Mouse (Mus musculus) CH12.LX (cell line): ENCODE measurements at regions not wholly inside any gene's neighbourhood (a gene's known extent, or its start where the extent isn't known, plus 50 kb on each side); places are given as distances from the start of the nearest gene placed in this dataset.
"Not testable (repeated sequence)": the region's sequence is repeated elsewhere in the genome, so short reads cannot be mapped to it uniquely, and the experiment has no call there.

Source experiments
- DNase-seq: peaks from one replicate; pipeline ENCODE4 v3.0.0-alpha.2; 2013; ENCODE audit errors: extremely low read depth
- H3K27ac ChIP-seq: 2 replicates; pipeline ENCODE4 v1.5.1; 2012; ENCODE audit warnings: low read depth, mild to moderate bottlenecking, control low read depth, moderate library complexity; ENCODE audit not compliant: insufficient read depth
- H3K27me3 ChIP-seq: replicated peaks from 2 replicates; pipeline ENCODE3; 2012; ENCODE audit warnings: inconsistent platforms
- H3K36me3 ChIP-seq, 2 experiments: replicated peaks in 1 of 2; 2 replicates each; pipeline versions ENCODE3 to v1.6.1; 2012; ENCODE audit warnings: inconsistent platforms in 1 of 2, low read length in 1 of 2, mild to moderate bottlenecking in 1 of 2, mixed read lengths in 1 of 2, moderate library complexity in 1 of 2; ENCODE audit not compliant: control insufficient read depth in 1 of 2, insufficient read depth in 1 of 2
- H3K4me1 ChIP-seq, 2 experiments: 2 replicates each; pipeline ENCODE4 v1.6.1; 2012; ENCODE audit warnings: inconsistent platforms in 1 of 2, moderate library complexity in 1 of 2; ENCODE audit not compliant: insufficient read depth in 2 of 2, control insufficient read depth in 1 of 2
- H3K4me2 ChIP-seq: 2 replicates; pipeline ENCODE4 v1.6.1; 2012; ENCODE audit warnings: low read depth, mild to moderate bottlenecking, control low read depth; ENCODE audit not compliant: poor library complexity, insufficient read depth, severe bottlenecking
- H3K4me3 ChIP-seq, 3 experiments: fragments of 150-350 bp in 1 of 3; sonication (generic) in 1 of 3; replicated peaks in 1 of 3; 2 replicates each; pipeline versions ENCODE3 to v1.5.1; 2011 to 2012; ENCODE audit warnings: low read depth in 2 of 3, low read length in 2 of 3, mild to moderate bottlenecking in 2 of 3, moderate library complexity in 2 of 3, control low read depth in 1 of 3, improper control_type of control experiment in 1 of 3, inconsistent platforms in 1 of 3, mixed read lengths in 1 of 3; ENCODE audit not compliant: poor library complexity in 1 of 3
- H3K79me2 ChIP-seq: replicated peaks from 2 replicates; pipeline ENCODE4 v1.6.1; 2012; ENCODE audit warnings: mild to moderate bottlenecking, moderate library complexity; ENCODE audit not compliant: control insufficient read depth, poor library complexity, insufficient read depth, severe bottlenecking; ENCODE audit errors: extremely low read depth
- H3K9ac ChIP-seq: 2 replicates; pipeline ENCODE4 v1.6.1; 2012; ENCODE audit warnings: low read depth, mild to moderate bottlenecking, control low read depth, moderate library complexity; ENCODE audit not compliant: insufficient read depth
- H3K9me3 ChIP-seq: replicated peaks from 2 replicates; pipeline ENCODE3; 2012; ENCODE audit warnings: low read length, inconsistent platforms, mixed read lengths
- CTCF ChIP-seq, 2 experiments: IDR thresholded peaks in 1 of 2; conservative IDR thresholded peaks in 1 of 2; 2 replicates each; pipeline ENCODE4 v1.5.1; 2011 to 2012; ENCODE audit warnings: low read depth in 2 of 2, low read length in 2 of 2, improper control_type of control experiment in 1 of 2, inconsistent platforms in 1 of 2, mild to moderate bottlenecking in 1 of 2, moderate library complexity in 1 of 2
- MXI1 ChIP-seq: IDR thresholded peaks from 2 replicates; pipeline ENCODE4 v1.6.1; 2011; ENCODE audit warnings: mild to moderate bottlenecking, low read depth, low read length, improper control_type of control experiment
- RAD21 ChIP-seq: IDR thresholded peaks from 2 replicates; pipeline ENCODE4 v1.6.1; 2011; ENCODE audit warnings: low read depth, mild to moderate bottlenecking, low read length, improper control_type of control experiment, moderate library complexity
- SMC3 ChIP-seq: IDR thresholded peaks from 2 replicates; pipeline ENCODE4 v1.6.1; 2011; ENCODE audit warnings: low read depth, low read length, improper control_type of control experiment
- ZC3H11A ChIP-seq: IDR thresholded peaks from 2 replicates; pipeline ENCODE4 v1.6.1; 2012; ENCODE audit warnings: low read depth, mild to moderate bottlenecking, inconsistent platforms, low read length, improper control_type of control experiment
- dilution Hi-C: fragments of 300-500 bp; cut with MboI; formaldehyde crosslinking; loops from 2 replicates; pipeline ENCODE4 v1.14.3; 2020; ENCODE audit warnings: low sequenced_read_pairs; ENCODE audit not compliant: extremely low pct_unique_long_range_greater_than_20kb, extremely low pct_ligation_motif_present
- in situ Hi-C: fragments of 300-500 bp; cut with MboI; formaldehyde crosslinking; loops from 3 replicates; pipeline ENCODE4 v1.14.3; 2019; ENCODE audit warnings: low sequenced_read_pairs, low pct_ligation_motif_present, low pct_unique_long_range_greater_than_20kb, mixed read lengths

DNA sequence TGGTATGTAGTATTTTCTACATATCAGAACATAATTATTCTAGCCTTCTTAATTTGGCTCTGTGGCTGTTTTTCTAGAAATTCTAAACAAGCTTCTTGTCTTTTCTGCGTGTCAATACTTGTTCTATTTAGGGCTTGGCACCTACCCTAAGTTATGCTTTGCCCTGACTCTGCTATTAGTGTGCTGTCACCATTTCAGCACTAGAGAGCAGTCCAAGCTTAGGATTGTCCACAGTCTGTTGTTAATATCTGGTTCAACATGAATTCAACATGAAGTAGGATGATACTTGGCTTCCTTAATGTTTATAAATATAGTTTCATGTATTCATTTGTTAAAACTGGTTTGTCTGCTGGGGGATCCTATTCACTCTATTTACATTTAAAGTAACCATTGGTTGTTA is 61.2 kb downstream of the Maged1 start:
- Histone ChIP-seq H3K36me3 (no peaks in the 10 kb centered on the region), H3K4me3 (no peak overlapping the region), H3K27ac (no peak overlapping the region), H3K4me2 (no peak overlapping the region), H3K4me1 (no peaks in the 10 kb centered on the region), H3K79me2 (no peaks in the 10 kb centered on the region)
- dilution Hi-C loops = no loop called here
- DNase-seq = peak; percentile 2
- TF ChIP-seq RAD21 (peak; percentile 59), SMC3 (peak; percentile 38), MXI1 (no peak), CTCF (conservative IDR thresholded peaks at IDR 0.05 in 1 of 2, IDR thresholded peaks at IDR 0.05 in 1 of 2; ENCODE audit: low read depth in 2 of 2, low read length in 2 of 2) (peak in 1 of 2 experiments; percentile 55; a peak in 2 of 4 replicates), ZC3H11A (no peak)
- TF ChIP-seq, all 38 proteins: peak for 3
- Histone ChIP-seq H3K9ac (no peak overlapping the region), H3K27me3 (no peaks in the 10 kb centered on the region), H3K9me3 (no peaks in the 10 kb centered on the region)
- in situ Hi-C loops = no loop called here

GRCm38 (mm10) chrX:94467654-94468053 is 74.3 kb downstream of the Maged1 start:
- H3K4me2 ChIP-seq, H3K36me3 ChIP-seq, H3K9me3 ChIP-seq, H3K27ac ChIP-seq, H3K79me2 ChIP-seq, in situ Hi-C loops, DNase-seq, H3K4me1 ChIP-seq, dilution Hi-C loops, H3K4me3 ChIP-seq, H3K9ac ChIP-seq, H3K27me3 ChIP-seq: not testable (repeated sequence)
